In the genomic region with DNA sequence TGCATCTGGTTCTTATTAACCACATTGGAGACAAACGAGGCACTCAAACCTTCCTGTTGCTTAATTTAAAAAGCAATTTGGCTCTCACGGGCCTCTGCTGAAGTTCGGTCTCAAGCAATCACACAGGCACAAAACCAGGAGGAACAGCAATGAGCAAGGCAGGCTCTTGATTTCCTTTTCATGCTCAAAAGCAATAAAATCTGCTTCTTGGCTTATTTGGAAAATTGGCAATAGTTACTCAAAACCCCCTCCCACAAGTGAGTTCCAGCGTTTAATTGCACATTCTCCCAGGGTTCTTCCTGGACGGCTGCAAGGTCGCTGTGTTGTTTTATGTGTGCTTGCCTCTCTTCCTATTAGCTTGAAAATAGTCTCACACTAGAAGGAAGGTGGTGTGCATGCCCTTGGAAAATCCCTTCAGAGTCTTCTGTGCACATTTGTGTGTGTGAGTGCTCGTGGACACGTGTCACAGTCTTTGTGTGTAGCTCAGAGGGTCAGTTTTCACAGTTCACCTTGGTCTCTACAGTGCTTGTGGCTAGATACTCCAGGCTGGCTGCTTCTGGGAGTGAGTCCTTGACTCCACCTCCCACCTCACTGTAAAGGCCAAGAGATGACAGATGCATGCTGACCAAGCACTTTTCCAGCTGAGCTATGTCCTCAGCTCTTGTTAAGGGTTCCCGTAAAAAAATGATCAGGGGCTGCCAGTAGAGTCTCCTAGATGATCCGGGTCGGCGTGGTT, we compare ENCODE assay signal across 10 mouse cellular contexts. TPM values are rescaled to one million over a fixed set of nuclear protein-coding genes. Genes with fewer than 3 reads are reported as not detected.
DNase-seq lines count a peak whose midpoint lies in the region; ATAC-seq lines count a peak whose summit lies in the region.
"Had no signal": no experiment of that assay in that cellular context is flagged by ENCODE, and none has a peak within 500 bp of the region (broad histone marks: within the 10 kb centered on the region; RNA-seq: fewer than 3 reads in every experiment).

No protein-coding gene starts in this region.

- H3K9ac ChIP-seq in heart, embryonic 15.5 days, result no peak overlapping the region
- H3K9ac ChIP-seq in forebrain, embryonic 15.5 days (replicated peaks), result no peak overlapping the region
- H3K9ac ChIP-seq: neural tube, embryonic 12.5 days had no signal

- no peak for ATAC-seq in heart, embryonic 15.5 days (replicated peaks; ENCODE audit: insufficient number of reproducible peaks, insufficient read depth, low FRiP score, low read depth)
- no peak for ATAC-seq in forebrain, embryonic 15.5 days (replicated peaks)
- ATAC-seq in cerebellum, adult (ENCODE audit: insufficient number of reproducible peaks, low FRiP score, low TSS enrichment), result no peak
- no peak for ATAC-seq in inflammation-experienced regulatory T-cells, adult 6 months

- H3K4me2 ChIP-seq in heart, embryonic 15.5 days, result no peak overlapping the region
- H3K4me2 ChIP-seq in forebrain, embryonic 15.5 days (replicated peaks), result no peak overlapping the region
- H3K4me2 ChIP-seq: neural tube, embryonic 12.5 days had no signal

- peak overlapping the region; percentile 34; the same call in 1 of the 2 replicates for H3K27ac ChIP-seq in heart, embryonic 15.5 days
- 0 out of 2 replicates have a peak overlapping the region, but pooled peaks have one; percentile 1 for H3K27ac ChIP-seq in forebrain, embryonic 15.5 days (replicated peaks)
- H3K27ac ChIP-seq: neural tube, embryonic 12.5 days had no signal

- no peak for DNase-seq in heart, adult 18-20 months
- peak; percentile 5 for DNase-seq in ovary, postnatal 14 days (ENCODE audit: low spot score)
- no peak for DNase-seq in ovary, postnatal 10 days (ENCODE audit: low spot score)
- DNase-seq in thymus, postnatal 36 days, result no peak

- H3K4me3 ChIP-seq in heart, embryonic 15.5 days, result no peak overlapping the region
- no peak overlapping the region for H3K4me3 ChIP-seq in forebrain, embryonic 15.5 days
- H3K4me3 ChIP-seq: neural tube, embryonic 12.5 days had no signal

- H3K4me1 ChIP-seq in heart, embryonic 15.5 days (replicated peaks), result peaks cover 4% of the 10 kb centered on the region; the same call in 1 of the 2 replicates
- H3K4me1 ChIP-seq in forebrain, embryonic 15.5 days, result 0 out of 2 replicates have a peak, but pooled peaks cover 8% of the 10 kb centered on the region

- H3K9me3 ChIP-seq in heart, embryonic 15.5 days (replicated peaks), result no peaks in the 10 kb centered on the region
- no peaks in the 10 kb centered on the region for H3K9me3 ChIP-seq in forebrain, embryonic 15.5 days

- WGBS in heart, embryonic 15.5 days, result 57% methylated on average over 12 of the region's 12 CpGs
- 57% methylated on average over 12 of the region's 12 CpGs for WGBS in forebrain, embryonic 15.5 days

- H3K27me3 ChIP-seq in heart, embryonic 15.5 days, result no peaks in the 10 kb centered on the region
- H3K27me3 ChIP-seq in forebrain, embryonic 15.5 days, result no peaks in the 10 kb centered on the region
- H3K27me3 ChIP-seq: neural tube, embryonic 12.5 days had no signal

- H3K36me3 ChIP-seq in heart, embryonic 15.5 days, result no peaks in the 10 kb centered on the region
- H3K36me3 ChIP-seq in forebrain, embryonic 15.5 days, result no peaks in the 10 kb centered on the region
- H3K36me3 ChIP-seq: neural tube, embryonic 12.5 days had no signal

RNA-seq across cellular contexts. Expression of gene Nxnl2, which starts 50.8 kb away (rescaled TPM):
- 1.7 and 2.2 TPM in 2 replicates for polyA plus RNA-seq in heart, embryonic 15.5 days (2015; fragmentation: Nextera tagmentation; extraction: Ambion mirVana)
- total RNA-seq in heart, adult 18-20 months (2021), result 1 to 10 TPM in 1 of 2 experiments, under 1 TPM in 1; 0.62 to 1.3 TPM
- 0.97 and 1.4 TPM in 2 replicates for polyA plus RNA-seq in forebrain, embryonic 15.5 days (2015; fragmentation: Nextera tagmentation; extraction: Ambion mirVana)
- under 1 TPM in 1 of 3 experiments, not detected in 2; 0.69 TPM for polyA plus RNA-seq in inflammation-experienced regulatory T-cells, adult 6 months (2017; shearing (Covaris generic))
- total RNA-seq: megakaryocyte progenitor cell, adult 5-6 weeks had no signal
